Mouse (Mus musculus) megakaryocyte, embryonic 14.5 days (primary cell): ENCODE measurements around the gene Hic1.

Source experiments
- FLI1 ChIP-seq: IDR thresholded peaks from 2 replicates; pipeline ENCODE4 v1.6.1; 2012; ENCODE audit warnings: low read length, inconsistent platforms, mixed read lengths
- GATA1 ChIP-seq: IDR thresholded peaks from 3 replicates; pipeline ENCODE4 v1.6.1; 2012; ENCODE audit warnings: mixed read lengths, low read length, inconsistent platforms, borderline replicate concordance

- no peak for TF ChIP-seq GATA1
- no peak for TF ChIP-seq FLI1
Measured at GRCm38 (mm10) chr11:75212876-75213275, 43.6 kb upstream of the Hic1 start.
